Mouse (Mus musculus): ENCODE measurements around the gene Slc39a7. TPM values are rescaled to one million over a fixed set of nuclear protein-coding genes. Genes with fewer than 3 reads are reported as not detected.

Gene Slc39a7
- polyA plus RNA-seq (2015; fragmentation: Nextera tagmentation; extraction: Ambion mirVana) = 108 and 119 TPM in 2 replicates

GRCm38 (mm10) chr17:34031465-34032173 is at the start of gene Slc39a7, which contains the start of gene Rxrb:
Slc39a7 (minus strand) TSS chr17:34031682.
Rxrb (plus strand) TSS chr17:34031812.
- peak within 1 kb of the TSS; percentile 96 for H3K27ac ChIP-seq (ENCODE audit: low read length)
- H3K27me3 ChIP-seq (ENCODE audit: control insufficient read depth, insufficient read depth, low read length) = no peaks in the 10 kb centered on the region
- peaks cover 27% of the 10 kb centered on the region for H3K36me3 ChIP-seq (ENCODE audit: control insufficient read depth, insufficient read depth)
- no peaks in the 10 kb centered on the region for H3K9me3 ChIP-seq (replicated peaks; ENCODE audit: control insufficient read depth, low read length)
- H3K4me3 ChIP-seq (ENCODE audit: low read length) = peak within 1 kb of the TSS; percentile 95
- H3K4me2 ChIP-seq (ENCODE audit: low read depth, low read length) = peak within 1 kb of the TSS; percentile 97
- H3K4me1 ChIP-seq (ENCODE audit: control insufficient read depth, insufficient read depth, low read length) = peaks cover 45% of the 10 kb centered on the region
- WGBS = under 1% methylated on average over 85 of the region's 88 CpGs
- H3K9ac ChIP-seq (ENCODE audit: low read length) = peak within 1 kb of the TSS; percentile 95
- peak; percentile 82 for ATAC-seq (replicated peaks; ENCODE audit: extremely low read depth, insufficient read depth, low FRiP score)

GRCm38 (mm10) chr17:34079621-34080020 is 48.1 kb upstream of the Slc39a7 start:
- Histone ChIP-seq H3K4me3 (ENCODE audit: low read length) (no peak overlapping the region), H3K27ac (ENCODE audit: low read length) (no peak overlapping the region), H3K27me3 (ENCODE audit: control insufficient read depth, insufficient read depth, low read length) (peaks cover 27% of the 10 kb centered on the region), H3K9me3 (replicated peaks; ENCODE audit: control insufficient read depth, low read length) (no peaks in the 10 kb centered on the region), H3K4me1 (ENCODE audit: control insufficient read depth, insufficient read depth, low read length) (no peaks in the 10 kb centered on the region), H3K36me3 (ENCODE audit: control insufficient read depth, insufficient read depth) (no peaks in the 10 kb centered on the region), H3K9ac (ENCODE audit: low read length) (no peak overlapping the region), H3K4me2 (ENCODE audit: low read depth, low read length) (no peak overlapping the region)
- WGBS = 25% methylated on average over 5 of the region's 5 CpGs
- ATAC-seq (replicated peaks; ENCODE audit: extremely low read depth, insufficient read depth, low FRiP score) = peak; percentile 76; the same call in 1 of the 2 replicates

GRCm38 (mm10) chr17:34079002-34079401 is 47.5 kb upstream of the Slc39a7 start:
- Histone ChIP-seq H3K4me3 (ENCODE audit: low read length) (no peak overlapping the region), H3K9ac (ENCODE audit: low read length) (no peak overlapping the region), H3K27me3 (ENCODE audit: control insufficient read depth, insufficient read depth, low read length) (peaks cover 29% of the 10 kb centered on the region), H3K4me2 (ENCODE audit: low read depth, low read length) (no peak overlapping the region), H3K27ac (ENCODE audit: low read length) (no peak overlapping the region), H3K36me3 (ENCODE audit: control insufficient read depth, insufficient read depth) (no peaks in the 10 kb centered on the region), H3K4me1 (ENCODE audit: control insufficient read depth, insufficient read depth, low read length) (no peaks in the 10 kb centered on the region), H3K9me3 (replicated peaks; ENCODE audit: control insufficient read depth, low read length) (no peaks in the 10 kb centered on the region)
- no peak for ATAC-seq (replicated peaks; ENCODE audit: extremely low read depth, insufficient read depth, low FRiP score)
- 83% methylated on average over 11 of the region's 11 CpGs for WGBS

GRCm38 (mm10) chr17:34078148-34078547 is 46.7 kb upstream of the Slc39a7 start:
- Histone ChIP-seq H3K27me3 (ENCODE audit: control insufficient read depth, insufficient read depth, low read length) (peaks cover 29% of the 10 kb centered on the region), H3K36me3 (ENCODE audit: control insufficient read depth, insufficient read depth) (no peaks in the 10 kb centered on the region), H3K27ac (ENCODE audit: low read length) (no peak overlapping the region), H3K4me2 (ENCODE audit: low read depth, low read length) (no peak overlapping the region), H3K4me1 (ENCODE audit: control insufficient read depth, insufficient read depth, low read length) (no peaks in the 10 kb centered on the region), H3K9ac (ENCODE audit: low read length) (no peak overlapping the region), H3K4me3 (ENCODE audit: low read length) (no peak overlapping the region), H3K9me3 (replicated peaks; ENCODE audit: control insufficient read depth, low read length) (no peaks in the 10 kb centered on the region)
- WGBS = 59% methylated on average over 4 of the region's 4 CpGs
- ATAC-seq (replicated peaks; ENCODE audit: extremely low read depth, insufficient read depth, low FRiP score) = no peak

- Histone ChIP-seq H3K27ac (ENCODE audit: low read length) (no peak overlapping the region), H3K4me2 (ENCODE audit: low read depth, low read length) (no peak overlapping the region), H3K4me3 (ENCODE audit: low read length) (no peak overlapping the region), H3K9ac (ENCODE audit: low read length) (no peak overlapping the region), H3K36me3 (ENCODE audit: control insufficient read depth, insufficient read depth) (no peaks in the 10 kb centered on the region), H3K4me1 (ENCODE audit: control insufficient read depth, insufficient read depth, low read length) (no peaks in the 10 kb centered on the region), H3K9me3 (replicated peaks; ENCODE audit: control insufficient read depth, low read length) (no peaks in the 10 kb centered on the region), H3K27me3 (ENCODE audit: control insufficient read depth, insufficient read depth, low read length) (peaks cover 25% of the 10 kb centered on the region)
- 2% methylated on average over 9 of the region's 9 CpGs for WGBS
- no peak for ATAC-seq (replicated peaks; ENCODE audit: extremely low read depth, insufficient read depth, low FRiP score)
Measured at GRCm38 (mm10) chr17:34077549-34077948, 46.1 kb upstream of the Slc39a7 start.

GRCm38 (mm10) chr17:34075271-34075670 is 43.8 kb upstream of the Slc39a7 start:
- H3K4me3 ChIP-seq (ENCODE audit: low read length) = no peak overlapping the region
- no peak overlapping the region for H3K27ac ChIP-seq (ENCODE audit: low read length)
- H3K36me3 ChIP-seq (ENCODE audit: control insufficient read depth, insufficient read depth) = no peaks in the 10 kb centered on the region
- no peaks in the 10 kb centered on the region for H3K4me1 ChIP-seq (ENCODE audit: control insufficient read depth, insufficient read depth, low read length)
- H3K27me3 ChIP-seq (ENCODE audit: control insufficient read depth, insufficient read depth, low read length) = peaks cover 23% of the 10 kb centered on the region
- H3K4me2 ChIP-seq (ENCODE audit: low read depth, low read length) = no peak overlapping the region
- H3K9me3 ChIP-seq (replicated peaks; ENCODE audit: control insufficient read depth, low read length) = no peaks in the 10 kb centered on the region
- no peak overlapping the region for H3K9ac ChIP-seq (ENCODE audit: low read length)
- 40% methylated on average over 7 of the region's 7 CpGs for WGBS
- no peak for ATAC-seq (replicated peaks; ENCODE audit: extremely low read depth, insufficient read depth, low FRiP score)

GRCm38 (mm10) chr17:34072091-34072490 is 40.6 kb upstream of the Slc39a7 start:
- Histone ChIP-seq H3K4me1 (ENCODE audit: control insufficient read depth, insufficient read depth, low read length) (no peaks in the 10 kb centered on the region), H3K36me3 (ENCODE audit: control insufficient read depth, insufficient read depth) (no peaks in the 10 kb centered on the region), H3K4me2 (ENCODE audit: low read depth, low read length) (no peak overlapping the region), H3K27ac (ENCODE audit: low read length) (no peak overlapping the region), H3K27me3 (ENCODE audit: control insufficient read depth, insufficient read depth, low read length) (peaks cover 16% of the 10 kb centered on the region), H3K4me3 (ENCODE audit: low read length) (no peak overlapping the region), H3K9me3 (replicated peaks; ENCODE audit: control insufficient read depth, low read length) (no peaks in the 10 kb centered on the region), H3K9ac (ENCODE audit: low read length) (no peak overlapping the region)
- no peak for ATAC-seq (replicated peaks; ENCODE audit: extremely low read depth, insufficient read depth, low FRiP score)
- WGBS = 61% methylated on average over 5 of the region's 5 CpGs

- no peak overlapping the region for H3K4me3 ChIP-seq (ENCODE audit: low read length)
- no peaks in the 10 kb centered on the region for H3K4me1 ChIP-seq (ENCODE audit: control insufficient read depth, insufficient read depth, low read length)
- H3K9me3 ChIP-seq (replicated peaks; ENCODE audit: control insufficient read depth, low read length) = no peaks in the 10 kb centered on the region
- WGBS = 51% methylated on average over 3 of the region's 3 CpGs
- H3K9ac ChIP-seq (ENCODE audit: low read length) = no peak overlapping the region
- no peak overlapping the region for H3K4me2 ChIP-seq (ENCODE audit: low read depth, low read length)
- ATAC-seq (replicated peaks; ENCODE audit: extremely low read depth, insufficient read depth, low FRiP score) = no peak
- no peaks in the 10 kb centered on the region; the same call in 1 of the 2 replicates for H3K27me3 ChIP-seq (ENCODE audit: control insufficient read depth, insufficient read depth, low read length)
- H3K27ac ChIP-seq (ENCODE audit: low read length) = no peak overlapping the region
- no peaks in the 10 kb centered on the region for H3K36me3 ChIP-seq (ENCODE audit: control insufficient read depth, insufficient read depth)
Measured at GRCm38 (mm10) chr17:34068864-34069263, 37.4 kb upstream of the Slc39a7 start.

- H3K4me2 ChIP-seq (ENCODE audit: low read depth, low read length) = no peak overlapping the region
- no peak overlapping the region for H3K9ac ChIP-seq (ENCODE audit: low read length)
- H3K9me3 ChIP-seq (replicated peaks; ENCODE audit: control insufficient read depth, low read length) = no peaks in the 10 kb centered on the region
- no peak overlapping the region for H3K4me3 ChIP-seq (ENCODE audit: low read length)
- no peak overlapping the region for H3K27ac ChIP-seq (ENCODE audit: low read length)
- WGBS = 52% methylated on average over 7 of the region's 7 CpGs
- no peaks in the 10 kb centered on the region for H3K36me3 ChIP-seq (ENCODE audit: control insufficient read depth, insufficient read depth)
- no peaks in the 10 kb centered on the region for H3K27me3 ChIP-seq (ENCODE audit: control insufficient read depth, insufficient read depth, low read length)
- no peaks in the 10 kb centered on the region for H3K4me1 ChIP-seq (ENCODE audit: control insufficient read depth, insufficient read depth, low read length)
- ATAC-seq (replicated peaks; ENCODE audit: extremely low read depth, insufficient read depth, low FRiP score) = no peak
Measured at GRCm38 (mm10) chr17:34057224-34057623, 25.7 kb upstream of the Slc39a7 start.
